Mouse (Mus musculus): Measurements from ENCODE around the gene Cyp2w1.
A peak's percentile ranks its signal among the peaks of the same experiment; 100 is the strongest.

Gene Cyp2w1

GRCm38 (mm10) chr5:139352317-139352716, at the start of gene Cyp2w1:
Cyp2w1 (plus strand) TSS chr5:139352617.
- H3K4me3 ChIP-seq (replicated peaks; ENCODE audit: low read length) = no peak within 1 kb of the TSS
- peaks cover 6% of the 10 kb centered on the region; the same call in 1 of the 2 replicates for H3K27me3 ChIP-seq (ENCODE audit: insufficient read depth, low read length)
- H3K9me3 ChIP-seq (ENCODE audit: low read length) = no peaks in the 10 kb centered on the region
- H3K36me3 ChIP-seq (ENCODE audit: insufficient read depth, low read length) = no peaks in the 10 kb centered on the region
- peaks cover 66% of the 10 kb centered on the region for H3K4me1 ChIP-seq (replicated peaks; ENCODE audit: low read depth, low read length)
- no peak for TF ChIP-seq CTCF (conservative IDR thresholded peaks at IDR 0.05; ENCODE audit: low read length)
- no peak for TF ChIP-seq NANOG (IDR thresholded peaks at IDR 0.05; ENCODE audit: borderline replicate concordance, low read length)
- no peak for TF ChIP-seq POU5F1 (IDR thresholded peaks at IDR 0.05; ENCODE audit: borderline replicate concordance, low read length)

- Histone ChIP-seq H3K4me1 (replicated peaks; ENCODE audit: low read depth, low read length) (peaks cover 67% of the 10 kb centered on the region), H3K9me3 (ENCODE audit: low read length) (peaks cover 9% of the 10 kb centered on the region)
Observed at GRCm38 (mm10) chr5:139303646-139304061, 48.8 kb upstream of the Cyp2w1 start.

GRCm38 (mm10) chr5:139309946-139310345, 42.5 kb upstream of the Cyp2w1 start:
- no peaks in the 10 kb centered on the region for H3K27me3 ChIP-seq (ENCODE audit: insufficient read depth, low read length)
- peaks cover 9% of the 10 kb centered on the region for H3K9me3 ChIP-seq (ENCODE audit: low read length)
- peaks cover 48% of the 10 kb centered on the region for H3K36me3 ChIP-seq (ENCODE audit: insufficient read depth, low read length)
- TF ChIP-seq POU5F1 (IDR thresholded peaks at IDR 0.05; ENCODE audit: borderline replicate concordance, low read length) (no peak), CTCF (conservative IDR thresholded peaks at IDR 0.05; ENCODE audit: low read length) (no peak), NANOG (IDR thresholded peaks at IDR 0.05; ENCODE audit: borderline replicate concordance, low read length) (no peak)
- no peak overlapping the region for H3K4me3 ChIP-seq (replicated peaks; ENCODE audit: low read length)
- peaks cover 64% of the 10 kb centered on the region for H3K4me1 ChIP-seq (replicated peaks; ENCODE audit: low read depth, low read length)

More at GRCm38 (mm10) chr5:139303646-139304061, 48.8 kb upstream of the Cyp2w1 start:
- no peaks in the 10 kb centered on the region for H3K27me3 ChIP-seq (ENCODE audit: insufficient read depth, low read length)
- no peak overlapping the region for H3K4me3 ChIP-seq (replicated peaks; ENCODE audit: low read length)
- TF ChIP-seq NANOG (IDR thresholded peaks at IDR 0.05; ENCODE audit: borderline replicate concordance, low read length) = no peak
- peaks cover 69% of the 10 kb centered on the region for H3K36me3 ChIP-seq (ENCODE audit: insufficient read depth, low read length)

GRCm38 (mm10) chr5:139310477-139310876, 41.9 kb upstream of the Cyp2w1 start:
- Histone ChIP-seq H3K36me3 (ENCODE audit: insufficient read depth, low read length) (peaks cover 43% of the 10 kb centered on the region), H3K27me3 (ENCODE audit: insufficient read depth, low read length) (no peaks in the 10 kb centered on the region), H3K4me3 (replicated peaks; ENCODE audit: low read length) (no peak overlapping the region), H3K9me3 (ENCODE audit: low read length) (peaks cover 9% of the 10 kb centered on the region), H3K4me1 (replicated peaks; ENCODE audit: low read depth, low read length) (peaks cover 65% of the 10 kb centered on the region)
- TF ChIP-seq CTCF (conservative IDR thresholded peaks at IDR 0.05; ENCODE audit: low read length) (no peak), NANOG (IDR thresholded peaks at IDR 0.05; ENCODE audit: borderline replicate concordance, low read length) (no peak), POU5F1 (IDR thresholded peaks at IDR 0.05; ENCODE audit: borderline replicate concordance, low read length) (no peak)

- Histone ChIP-seq H3K4me1 (replicated peaks; ENCODE audit: low read depth, low read length) (peaks cover 63% of the 10 kb centered on the region), H3K4me3 (replicated peaks; ENCODE audit: low read length) (no peak overlapping the region), H3K27me3 (ENCODE audit: insufficient read depth, low read length) (no peaks in the 10 kb centered on the region), H3K9me3 (ENCODE audit: low read length) (peaks cover under 1% of the 10 kb centered on the region), H3K36me3 (ENCODE audit: insufficient read depth, low read length) (peaks cover 38% of the 10 kb centered on the region)
- TF ChIP-seq NANOG (IDR thresholded peaks at IDR 0.05; ENCODE audit: borderline replicate concordance, low read length) (no peak), POU5F1 (IDR thresholded peaks at IDR 0.05; ENCODE audit: borderline replicate concordance, low read length) (no peak), CTCF (conservative IDR thresholded peaks at IDR 0.05; ENCODE audit: low read length) (no peak)
Observed at GRCm38 (mm10) chr5:139311822-139312221, 40.6 kb upstream of the Cyp2w1 start.

- peaks cover 28% of the 10 kb centered on the region for H3K36me3 ChIP-seq (ENCODE audit: insufficient read depth, low read length)
- H3K4me1 ChIP-seq (replicated peaks; ENCODE audit: low read depth, low read length) = peaks cover 77% of the 10 kb centered on the region
- TF ChIP-seq NANOG (IDR thresholded peaks at IDR 0.05; ENCODE audit: borderline replicate concordance, low read length) (no peak), POU5F1 (IDR thresholded peaks at IDR 0.05; ENCODE audit: borderline replicate concordance, low read length) (no peak), CTCF (conservative IDR thresholded peaks at IDR 0.05; ENCODE audit: low read length) (no peak)
- H3K9me3 ChIP-seq (ENCODE audit: low read length) = no peaks in the 10 kb centered on the region
- no peaks in the 10 kb centered on the region for H3K27me3 ChIP-seq (ENCODE audit: insufficient read depth, low read length)
- no peak overlapping the region for H3K4me3 ChIP-seq (replicated peaks; ENCODE audit: low read length)
Observed at GRCm38 (mm10) chr5:139313536-139313935, 38.9 kb upstream of the Cyp2w1 start.

- TF ChIP-seq POU5F1 (IDR thresholded peaks at IDR 0.05; ENCODE audit: borderline replicate concordance, low read length) (no peak), CTCF (conservative IDR thresholded peaks at IDR 0.05; ENCODE audit: low read length) (no peak), NANOG (IDR thresholded peaks at IDR 0.05; ENCODE audit: borderline replicate concordance, low read length) (no peak)
Observed at GRCm38 (mm10) chr5:139314941-139315642, 37.3 kb upstream of the Cyp2w1 start.

GRCm38 (mm10) chr5:139316982-139317675, 35.3 kb upstream of the Cyp2w1 start:
- TF ChIP-seq POU5F1 (IDR thresholded peaks at IDR 0.05; ENCODE audit: borderline replicate concordance, low read length) (no peak), CTCF (conservative IDR thresholded peaks at IDR 0.05; ENCODE audit: low read length) (no peak), NANOG (IDR thresholded peaks at IDR 0.05; ENCODE audit: borderline replicate concordance, low read length) (no peak)
- Histone ChIP-seq H3K9me3 (ENCODE audit: low read length) (no peaks in the 10 kb centered on the region), H3K4me3 (replicated peaks; ENCODE audit: low read length) (peak overlapping the region; percentile 63), H3K36me3 (ENCODE audit: insufficient read depth, low read length) (peaks cover 26% of the 10 kb centered on the region; the same call in 1 of the 2 replicates), H3K27me3 (ENCODE audit: insufficient read depth, low read length) (no peaks in the 10 kb centered on the region), H3K4me1 (replicated peaks; ENCODE audit: low read depth, low read length) (peaks cover 86% of the 10 kb centered on the region)

More at GRCm38 (mm10) chr5:139314941-139315642, 37.3 kb upstream of the Cyp2w1 start:
- H3K4me1 ChIP-seq (replicated peaks; ENCODE audit: low read depth, low read length) = peaks cover 84% of the 10 kb centered on the region
- H3K36me3 ChIP-seq (ENCODE audit: insufficient read depth, low read length) = peaks cover 18% of the 10 kb centered on the region; the same call in 1 of the 2 replicates
- H3K4me3 ChIP-seq (replicated peaks; ENCODE audit: low read length) = no peak overlapping the region
- H3K9me3 ChIP-seq (ENCODE audit: low read length) = no peaks in the 10 kb centered on the region
- no peaks in the 10 kb centered on the region for H3K27me3 ChIP-seq (ENCODE audit: insufficient read depth, low read length)
